Mouse (Mus musculus): ENCODE data around the gene 2610042L04Rik. TPM values are rescaled to one million over a fixed set of nuclear protein-coding genes. Genes with fewer than 3 reads are reported as not detected.
"Not testable (repeated sequence)": the region's sequence is repeated elsewhere in the genome, so short reads cannot be mapped to it uniquely, and the experiment has no call there.

Gene 2610042L04Rik
- under 1 TPM in 1 of 4 experiments, not detected in 3; 0.19 TPM for total RNA-seq (2022)

GRCm38 (mm10) chr14:4334476-4335080 is at the start of gene 2610042L04Rik:
Gene 2610042L04Rik (plus strand): TSS chr14:4334763.
- DNase-seq (ENCODE audit: low spot score), result not testable (repeated sequence)

- DNase-seq (ENCODE audit: low spot score), result not testable (repeated sequence)
These were observed 17.6 kb upstream of the 2610042L04Rik start, which contains the start of gene Gm3149 for GRCm38 (mm10) chr14:4316983-4317382. Gene Gm3149 (plus strand): TSS chr14:4317283.

- not testable (repeated sequence) for DNase-seq (ENCODE audit: low spot score)
These were observed 943 bp downstream of the 2610042L04Rik start for GRCm38 (mm10) chr14:4335506-4335905.

- DNase-seq (ENCODE audit: low spot score), result not testable (repeated sequence)
These were observed 34.4 kb downstream of the 2610042L04Rik start for GRCm38 (mm10) chr14:4368991-4369390.

- not testable (repeated sequence) for DNase-seq (ENCODE audit: low spot score)
These were observed 35.1 kb downstream of the 2610042L04Rik start for GRCm38 (mm10) chr14:4369691-4370090.

GRCm38 (mm10) chr14:4377871-4378270 is 43.3 kb downstream of the 2610042L04Rik start:
- DNase-seq (ENCODE audit: low spot score), result not testable (repeated sequence)

GRCm38 (mm10) chr14:4385606-4386005 is 51.0 kb downstream of the 2610042L04Rik start:
- not testable (repeated sequence) for DNase-seq (ENCODE audit: low spot score)

DNA sequence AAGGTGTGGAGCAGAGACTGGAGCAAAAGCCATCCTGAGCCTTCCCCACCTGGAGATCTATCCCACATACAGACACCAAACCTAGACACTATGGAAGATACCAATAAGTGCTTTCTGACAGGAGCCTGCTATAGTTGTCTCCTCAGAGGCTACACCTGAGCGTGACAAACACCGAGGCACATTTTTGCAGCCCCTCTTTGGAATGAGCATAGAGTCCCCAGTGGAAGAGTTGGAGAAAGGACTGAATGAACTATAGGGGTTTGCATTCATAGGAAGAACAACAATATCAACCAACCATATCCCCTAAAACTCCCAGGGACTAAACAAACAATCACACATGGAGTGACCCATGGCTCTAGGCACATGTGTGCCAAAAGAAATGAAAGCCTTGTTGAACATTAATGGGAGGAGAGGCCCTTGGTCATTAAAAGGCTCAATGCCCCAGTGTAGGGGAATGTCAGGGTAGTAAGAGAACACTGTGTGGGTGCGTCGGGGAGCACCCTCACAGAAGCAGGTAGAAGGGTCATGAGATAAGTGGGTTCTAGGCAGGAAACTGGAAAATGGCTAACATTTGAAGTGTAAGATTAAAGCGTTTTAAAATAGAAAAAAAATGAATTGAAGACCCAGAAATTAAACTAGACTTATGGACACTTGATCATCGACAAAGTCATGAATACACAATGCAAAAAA is 58.4 kb downstream of the 2610042L04Rik start:
- not testable (repeated sequence) for DNase-seq (ENCODE audit: low spot score)

- DNase-seq (ENCODE audit: low spot score), result not testable (repeated sequence)
These were observed 62.7 kb downstream of the 2610042L04Rik start, which contains the start of gene Gm3159 for GRCm38 (mm10) chr14:4397226-4397625. Gene Gm3159 (plus strand): TSS chr14:4397526.

DNA sequence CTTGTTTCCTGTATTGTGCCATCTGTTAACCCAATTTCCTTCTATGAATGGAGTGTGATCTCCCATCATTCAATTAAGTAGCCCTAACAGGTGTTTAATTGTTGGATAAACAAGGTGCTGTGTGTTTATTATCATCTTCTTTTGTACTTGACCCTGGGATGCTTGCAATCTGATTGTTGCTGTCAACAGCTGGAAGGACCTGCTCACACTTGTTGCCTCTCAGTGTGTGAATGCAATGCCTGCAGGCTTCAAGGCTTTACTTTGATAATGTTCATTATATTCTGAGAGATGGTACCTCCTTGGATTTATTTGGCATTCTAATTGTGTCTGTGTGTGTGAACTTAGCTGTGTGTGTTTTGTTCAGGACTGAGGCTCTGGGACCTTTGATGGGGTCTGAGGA is 64.1 kb downstream of the 2610042L04Rik start:
- not testable (repeated sequence) for DNase-seq (ENCODE audit: low spot score)

GRCm38 (mm10) chr14:4400115-4400789 is 65.7 kb downstream of the 2610042L04Rik start:
- not testable (repeated sequence) for DNase-seq (ENCODE audit: low spot score)

DNA sequence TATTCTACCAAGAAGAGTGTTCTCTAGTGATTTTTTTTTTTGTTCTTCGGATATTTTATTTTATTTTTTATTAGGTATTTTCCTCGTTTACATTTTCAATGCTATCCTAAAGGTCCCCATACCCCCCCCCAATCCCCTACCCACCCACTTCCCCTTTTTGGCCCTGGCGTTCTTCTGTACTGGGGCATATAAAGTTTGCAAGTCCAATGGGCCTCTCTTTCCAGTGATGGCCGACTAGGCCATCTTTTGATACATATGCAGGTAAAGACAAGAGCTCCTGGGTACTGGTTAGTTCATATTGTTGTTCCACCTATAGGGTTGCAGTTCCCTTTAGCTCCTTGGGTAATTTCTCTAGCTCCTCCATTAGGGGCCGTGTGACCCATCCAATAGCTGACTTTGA is 66.7 kb downstream of the 2610042L04Rik start:
- DNase-seq (ENCODE audit: low spot score), result not testable (repeated sequence)

DNA sequence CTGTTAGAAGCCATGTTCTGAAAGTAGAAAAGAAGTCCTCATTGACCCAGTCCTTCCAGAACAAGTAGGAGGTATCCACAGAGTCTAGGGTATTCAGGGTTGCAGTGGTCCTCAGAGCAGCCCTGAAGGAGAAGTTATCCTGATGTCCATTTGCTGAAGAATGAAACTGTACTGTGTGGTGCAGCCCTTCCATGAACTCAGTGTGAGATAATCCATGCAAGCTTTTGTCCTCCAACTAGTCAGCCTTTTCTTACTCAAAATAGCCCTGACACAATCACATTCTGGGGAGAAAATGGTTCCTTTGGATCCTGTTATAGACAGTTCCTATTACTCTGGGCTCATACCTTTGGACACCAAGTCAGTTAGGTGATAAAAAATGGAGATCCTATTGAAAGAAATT is 69.3 kb downstream of the 2610042L04Rik start:
- DNase-seq (ENCODE audit: low spot score), result not testable (repeated sequence)

Other genes with a start within 250 kb of the 2610042L04Rik start
- under 1 TPM in 3 of 4 experiments, not detected in 1; 0.26 to 0.75 (median 0.38) TPM for gene Gm8108, start 224.2 kb upstream of the 2610042L04Rik start, total RNA-seq (2022)
- not detected for gene Gm3127, start 169.7 kb upstream of the 2610042L04Rik start, total RNA-seq (2022)
- gene Gm2974, start 152.2 kb upstream of the 2610042L04Rik start, total RNA-seq (2022), result not detected
- gene Gm3138, start 85.1 kb upstream of the 2610042L04Rik start, total RNA-seq (2022), result not detected
- not detected for gene Gm3149, start 17.5 kb upstream of the 2610042L04Rik start, total RNA-seq (2022)
- gene Gm3159, start 62.8 kb downstream of the 2610042L04Rik start, total RNA-seq (2022), result not detected
- under 1 TPM in 2 of 4 experiments, not detected in 2; 0.19 to 0.22 TPM for gene Gm3164, start 80.7 kb downstream of the 2610042L04Rik start, total RNA-seq (2022)
- under 1 TPM in 1 of 4 experiments, not detected in 3; 0.75 TPM for gene Gm3173, start 96.2 kb downstream of the 2610042L04Rik start, total RNA-seq (2022)
- not detected for gene Gm3182, start 147.0 kb downstream of the 2610042L04Rik start, total RNA-seq (2022)
- not detected for gene Gm3047, start 220.6 kb downstream of the 2610042L04Rik start, total RNA-seq (2022)